Mouse (Mus musculus): ENCODE data around the gene 4833427G06Rik. TPM values are rescaled to one million over a fixed set of nuclear protein-coding genes. Genes with fewer than 3 reads are reported as not detected.

The 4833427G06Rik gene
- polyA plus RNA-seq, 1 experiment from 2014 or later = not detected

- no peak overlapping the region for H3K4me3 ChIP-seq (replicated peaks; ENCODE audit: low read depth, low read length)
- no peak overlapping the region for H3K4me2 ChIP-seq (ENCODE audit: low read length)
- no peaks in the 10 kb centered on the region for H3K27me3 ChIP-seq (ENCODE audit: control insufficient read depth, insufficient read depth, low read length)
- no peaks in the 10 kb centered on the region for H3K9me3 ChIP-seq (ENCODE audit: control insufficient read depth, low read length)
- WGBS = 79% methylated on average over 3 of the region's 3 CpGs
- DNase-seq = no peak
- ATAC-seq (ENCODE audit: low FRiP score, low TSS enrichment) = no peak
- no peak overlapping the region for H3K27ac ChIP-seq (replicated peaks; ENCODE audit: low read depth, low read length)
- H3K9ac ChIP-seq (replicated peaks; ENCODE audit: low read length) = no peak overlapping the region
- H3K4me1 ChIP-seq (ENCODE audit: control insufficient read depth, insufficient read depth, low read length) = no peaks in the 10 kb centered on the region
- no peaks in the 10 kb centered on the region for H3K36me3 ChIP-seq (ENCODE audit: control insufficient read depth, insufficient read depth, low read length)
Observed at GRCm38 (mm10) chr9:51056360-51057324, 45.2 kb downstream of the 4833427G06Rik start.

- Histone ChIP-seq H3K4me1 (ENCODE audit: control insufficient read depth, insufficient read depth, low read length) (no peaks in the 10 kb centered on the region), H3K9me3 (ENCODE audit: control insufficient read depth, low read length) (no peaks in the 10 kb centered on the region), H3K4me3 (replicated peaks; ENCODE audit: low read depth, low read length) (no peak overlapping the region), H3K27me3 (ENCODE audit: control insufficient read depth, insufficient read depth, low read length) (no peaks in the 10 kb centered on the region), H3K9ac (replicated peaks; ENCODE audit: low read length) (no peak overlapping the region), H3K4me2 (ENCODE audit: low read length) (no peak overlapping the region), H3K27ac (replicated peaks; ENCODE audit: low read depth, low read length) (no peak overlapping the region), H3K36me3 (ENCODE audit: control insufficient read depth, insufficient read depth, low read length) (no peaks in the 10 kb centered on the region)
- WGBS = 82% methylated on average over 3 of the region's 3 CpGs
- no peak for ATAC-seq (ENCODE audit: low FRiP score, low TSS enrichment)
- peak; percentile 19 for DNase-seq
Observed at GRCm38 (mm10) chr9:51052180-51052579, 49.7 kb downstream of the 4833427G06Rik start.

GRCm38 (mm10) chr9:51042136-51042535 is 59.7 kb downstream of the 4833427G06Rik start:
- Histone ChIP-seq H3K9me3 (ENCODE audit: control insufficient read depth, low read length) (no peaks in the 10 kb centered on the region), H3K36me3 (ENCODE audit: control insufficient read depth, insufficient read depth, low read length) (no peaks in the 10 kb centered on the region), H3K4me2 (ENCODE audit: low read length) (no peak overlapping the region), H3K4me3 (replicated peaks; ENCODE audit: low read depth, low read length) (no peak overlapping the region), H3K4me1 (ENCODE audit: control insufficient read depth, insufficient read depth, low read length) (no peaks in the 10 kb centered on the region), H3K9ac (replicated peaks; ENCODE audit: low read length) (no peak overlapping the region), H3K27ac (replicated peaks; ENCODE audit: low read depth, low read length) (no peak overlapping the region), H3K27me3 (ENCODE audit: control insufficient read depth, insufficient read depth, low read length) (no peaks in the 10 kb centered on the region)
- DNase-seq = no peak
- no peak for ATAC-seq (ENCODE audit: low FRiP score, low TSS enrichment)
- 88% methylated on average over 6 of the region's 6 CpGs for WGBS

- Histone ChIP-seq H3K27me3 (ENCODE audit: control insufficient read depth, insufficient read depth, low read length) (no peaks in the 10 kb centered on the region), H3K9ac (replicated peaks; ENCODE audit: low read length) (no peak overlapping the region), H3K4me1 (ENCODE audit: control insufficient read depth, insufficient read depth, low read length) (no peaks in the 10 kb centered on the region), H3K4me3 (replicated peaks; ENCODE audit: low read depth, low read length) (no peak overlapping the region), H3K9me3 (ENCODE audit: control insufficient read depth, low read length) (no peaks in the 10 kb centered on the region), H3K27ac (replicated peaks; ENCODE audit: low read depth, low read length) (no peak overlapping the region), H3K4me2 (ENCODE audit: low read length) (no peak overlapping the region), H3K36me3 (ENCODE audit: control insufficient read depth, insufficient read depth, low read length) (no peaks in the 10 kb centered on the region)
- ATAC-seq (ENCODE audit: low FRiP score, low TSS enrichment) (no peak), DNase-seq (no peak)
- WGBS = 90% methylated on average over 7 of the region's 7 CpGs
Observed at GRCm38 (mm10) chr9:51041491-51041980, 60.3 kb downstream of the 4833427G06Rik start.

- WGBS = 70% methylated on average over 3 of the region's 3 CpGs
- ATAC-seq (ENCODE audit: low FRiP score, low TSS enrichment) (no peak), DNase-seq (no peak)
- H3K4me2 ChIP-seq (ENCODE audit: low read length) = no peak overlapping the region
- H3K4me1 ChIP-seq (ENCODE audit: control insufficient read depth, insufficient read depth, low read length) = no peaks in the 10 kb centered on the region
- H3K27me3 ChIP-seq (ENCODE audit: control insufficient read depth, insufficient read depth, low read length) = no peaks in the 10 kb centered on the region
- no peak overlapping the region for H3K27ac ChIP-seq (replicated peaks; ENCODE audit: low read depth, low read length)
- H3K36me3 ChIP-seq (ENCODE audit: control insufficient read depth, insufficient read depth, low read length) = no peaks in the 10 kb centered on the region
- H3K9me3 ChIP-seq (ENCODE audit: control insufficient read depth, low read length) = no peaks in the 10 kb centered on the region
- H3K4me3 ChIP-seq (replicated peaks; ENCODE audit: low read depth, low read length) = no peak overlapping the region
- no peak overlapping the region for H3K9ac ChIP-seq (replicated peaks; ENCODE audit: low read length)
Observed at GRCm38 (mm10) chr9:51032785-51033529, 68.9 kb downstream of the 4833427G06Rik start.

- no peaks in the 10 kb centered on the region for H3K9me3 ChIP-seq (ENCODE audit: control insufficient read depth, low read length)
- H3K4me1 ChIP-seq (ENCODE audit: control insufficient read depth, insufficient read depth, low read length) = no peaks in the 10 kb centered on the region
- no peak overlapping the region for H3K4me2 ChIP-seq (ENCODE audit: low read length)
- H3K27me3 ChIP-seq (ENCODE audit: control insufficient read depth, insufficient read depth, low read length) = no peaks in the 10 kb centered on the region
- no peak for ATAC-seq (ENCODE audit: low FRiP score, low TSS enrichment)
- DNase-seq = no peak
- no peak overlapping the region for H3K27ac ChIP-seq (replicated peaks; ENCODE audit: low read depth, low read length)
- H3K4me3 ChIP-seq (replicated peaks; ENCODE audit: low read depth, low read length) = no peak overlapping the region
- no peak overlapping the region for H3K9ac ChIP-seq (replicated peaks; ENCODE audit: low read length)
- WGBS = 73% methylated on average over 8 of the region's 8 CpGs
- no peaks in the 10 kb centered on the region for H3K36me3 ChIP-seq (ENCODE audit: control insufficient read depth, insufficient read depth, low read length)
Observed at GRCm38 (mm10) chr9:51032291-51032690, 69.6 kb downstream of the 4833427G06Rik start.

GRCm38 (mm10) chr9:51031603-51032002 is 70.3 kb downstream of the 4833427G06Rik start:
- 77% methylated on average over 6 of the region's 6 CpGs for WGBS
- Histone ChIP-seq H3K9me3 (ENCODE audit: control insufficient read depth, low read length) (no peaks in the 10 kb centered on the region), H3K9ac (replicated peaks; ENCODE audit: low read length) (no peak overlapping the region), H3K36me3 (ENCODE audit: control insufficient read depth, insufficient read depth, low read length) (no peaks in the 10 kb centered on the region), H3K27me3 (ENCODE audit: control insufficient read depth, insufficient read depth, low read length) (no peaks in the 10 kb centered on the region), H3K27ac (replicated peaks; ENCODE audit: low read depth, low read length) (no peak overlapping the region), H3K4me2 (ENCODE audit: low read length) (no peak overlapping the region), H3K4me1 (ENCODE audit: control insufficient read depth, insufficient read depth, low read length) (no peaks in the 10 kb centered on the region), H3K4me3 (replicated peaks; ENCODE audit: low read depth, low read length) (no peak overlapping the region)
- DNase-seq = no peak
- no peak for ATAC-seq (ENCODE audit: low FRiP score, low TSS enrichment)
